Mouse (Mus musculus) stomach, embryonic 15.5 days (tissue): ENCODE measurements around the gene Tff1. TPM values are rescaled to one million over a fixed set of nuclear protein-coding genes. Genes with fewer than 3 reads are reported as not detected.

Source experiments
- ATAC-seq: fragments of 200-750 bp; cut with Nextera tagmentation; 2 replicates; pipeline ENCODE4 v1.8.0; 2017; ENCODE audit warnings: low read depth, moderate number of reproducible peaks, moderate TSS enrichment; ENCODE audit not compliant: insufficient read depth, low FRiP score
- H3K27ac ChIP-seq: fragments of 300-500 bp; sonication (generic); 2 replicates; pipeline ENCODE4 v1.5.1; 2015; ENCODE audit warnings: mild to moderate bottlenecking, inconsistent platforms
- H3K27me3 ChIP-seq: fragments of 300-500 bp; sonication (generic); replicated peaks from 2 replicates; pipeline ENCODE4 v1.6.1; 2015; ENCODE audit warnings: inconsistent platforms
- H3K36me3 ChIP-seq: fragments of 300-500 bp; sonication (generic); 2 replicates; pipeline ENCODE4 v1.6.1; 2015; ENCODE audit warnings: inconsistent platforms
- H3K4me1 ChIP-seq: fragments of 300-500 bp; sonication (generic); 2 replicates; pipeline ENCODE4 v1.6.1; 2015; ENCODE audit warnings: inconsistent platforms
- H3K4me2 ChIP-seq: fragments of 300-500 bp; sonication (generic); 2 replicates; pipeline ENCODE4 v1.6.1; 2015; ENCODE audit warnings: mild to moderate bottlenecking, inconsistent platforms
- H3K4me3 ChIP-seq: fragments of 300-500 bp; sonication (generic); replicated peaks from 2 replicates; pipeline ENCODE4 v1.5.1; 2015; ENCODE audit warnings: inconsistent platforms
- H3K9ac ChIP-seq: fragments of 300-500 bp; sonication (generic); 2 replicates; pipeline ENCODE4 v1.6.1; 2015; ENCODE audit warnings: inconsistent platforms
- H3K9me3 ChIP-seq: fragments of 300-500 bp; sonication (generic); 2 replicates; pipeline ENCODE4 v1.6.1; 2016; ENCODE audit warnings: inconsistent platforms
- WGBS: fragments of 180-500 bp; shearing (Covaris S2); methylation state at CpG from one replicate; pipeline ENCODE4 v1.1.7; 2015; 5-methylcytosine and 5-hydroxymethylcytosine counted together
- polyA plus RNA-seq: library from polyadenylated mRNA; unstranded; fragments of >200 nt; fragmentation: Nextera tagmentation; extraction: Ambion mirVana; gene quantifications from 2 replicates; pipeline ENCODE4 v1.2.1, GENCODE M21; 2015

Tff1 gene
- polyA plus RNA-seq, 1 experiment from 2014 or later = 131 TPM

DNA sequence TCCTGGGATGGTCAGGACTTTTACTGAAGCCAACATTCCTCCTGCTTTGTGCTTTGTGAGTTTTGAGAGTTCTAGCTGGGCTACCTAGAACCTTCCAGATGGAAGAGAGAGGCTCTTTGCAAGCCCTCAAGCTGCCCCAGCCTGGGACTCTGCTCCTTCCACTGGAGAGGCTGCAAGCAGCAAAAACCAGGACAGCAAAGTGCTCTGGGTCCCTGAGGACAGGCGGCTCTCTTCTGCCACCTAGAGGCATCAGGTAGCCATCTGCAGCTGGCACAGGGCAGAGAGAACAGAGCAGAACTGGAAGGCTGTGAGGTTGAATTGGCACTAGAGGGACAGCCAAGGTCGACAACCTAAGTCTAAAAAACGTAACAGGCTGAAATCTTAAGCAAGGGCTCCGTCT, 22.3 kb upstream of the Tff1 start:
- Histone ChIP-seq H3K27me3 (no peaks in the 10 kb centered on the region), H3K9me3 (no peaks in the 10 kb centered on the region), H3K4me3 (no peak overlapping the region), H3K9ac (no peak overlapping the region), H3K27ac (no peak overlapping the region), H3K4me2 (no peak overlapping the region), H3K36me3 (no peaks in the 10 kb centered on the region), H3K4me1 (no peaks in the 10 kb centered on the region)
- ATAC-seq = no peak
- 21% methylated on average over 4 of the region's 4 CpGs for WGBS

DNA sequence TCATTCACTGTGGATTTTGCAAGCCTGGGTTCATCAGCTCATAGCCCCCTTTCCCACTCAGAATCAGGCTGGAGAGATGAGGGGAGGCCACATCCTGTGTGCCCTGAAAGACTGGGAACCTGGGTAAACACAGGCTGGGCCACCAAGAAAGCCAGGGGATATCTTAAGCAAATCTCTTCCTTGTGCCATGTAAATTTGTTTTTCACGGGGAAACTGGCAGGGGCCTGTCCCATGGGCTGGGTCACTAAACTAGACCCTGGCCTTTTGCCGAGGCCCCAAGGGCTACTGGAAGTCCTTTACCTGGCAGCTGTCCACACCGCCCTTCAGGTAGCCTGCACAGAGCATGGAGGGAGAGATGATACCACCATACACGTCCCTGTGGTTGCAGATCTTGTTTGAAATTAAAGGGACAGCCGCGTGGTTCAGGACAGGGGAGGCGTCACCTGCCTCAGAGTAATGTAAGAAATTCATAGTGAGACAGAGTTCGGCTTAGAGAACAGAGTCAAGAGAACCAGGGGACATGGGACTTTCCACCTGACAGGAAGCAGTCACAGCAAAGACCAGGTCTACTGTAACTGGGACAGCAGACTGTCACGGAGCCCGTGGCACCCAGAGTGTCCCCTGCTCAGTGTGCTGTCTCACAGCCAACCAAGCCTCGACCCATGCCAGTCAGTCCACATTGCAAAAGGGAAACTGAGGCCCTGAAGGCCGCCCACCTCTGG, 19.4 kb upstream of the Tff1 start:
- Histone ChIP-seq H3K4me3 (no peak overlapping the region), H3K9me3 (no peaks in the 10 kb centered on the region), H3K27me3 (no peaks in the 10 kb centered on the region), H3K9ac (no peak overlapping the region), H3K27ac (peak overlapping the region; percentile 86), H3K36me3 (no peaks in the 10 kb centered on the region), H3K4me1 (no peaks in the 10 kb centered on the region), H3K4me2 (no peak overlapping the region)
- ATAC-seq = peak; percentile 64
- 70% methylated on average over 12 of the region's 12 CpGs for WGBS

DNA sequence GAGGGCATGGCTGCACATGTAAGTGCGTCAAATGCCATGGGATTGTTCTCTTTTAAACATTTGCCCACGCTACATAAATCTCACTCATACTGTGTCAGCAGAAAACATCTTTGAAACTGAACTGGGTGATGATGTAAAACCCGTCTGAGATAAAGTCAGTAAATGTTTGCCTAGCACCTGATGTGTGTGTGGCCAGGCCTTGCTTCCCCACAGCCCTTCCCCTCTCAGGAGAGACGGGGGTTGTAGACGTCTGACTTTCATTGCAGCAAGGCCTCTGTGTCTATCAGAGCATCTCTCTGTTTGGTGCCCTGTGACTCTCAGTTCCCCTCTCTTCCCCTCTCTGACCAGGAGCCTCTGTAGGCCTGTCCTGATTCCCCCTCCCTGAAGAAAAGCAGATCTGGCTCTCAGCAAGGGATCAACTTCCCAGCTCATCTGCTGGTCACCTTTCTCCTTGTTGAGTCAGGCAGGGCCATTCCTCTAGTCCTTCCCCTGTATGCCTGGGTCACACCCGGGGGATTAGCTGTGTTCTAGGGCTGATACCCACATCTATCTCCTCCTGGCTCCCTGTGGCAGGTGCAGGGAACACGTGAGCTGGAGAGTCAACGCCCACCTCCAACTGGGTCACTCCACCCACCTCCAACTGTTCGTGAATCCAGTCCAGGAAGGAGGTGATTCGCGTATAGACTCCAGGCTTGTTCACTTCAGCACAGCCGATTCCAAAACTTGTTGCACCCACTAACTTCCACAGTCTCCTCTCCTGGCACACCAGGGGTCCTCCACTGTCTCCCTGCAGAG, 18.3 kb upstream of the Tff1 start:
- no peaks in the 10 kb centered on the region for H3K36me3 ChIP-seq
- no peak overlapping the region for H3K4me2 ChIP-seq
- H3K9ac ChIP-seq = no peak overlapping the region
- ATAC-seq = peak; percentile 83
- no peaks in the 10 kb centered on the region for H3K9me3 ChIP-seq
- H3K4me1 ChIP-seq = no peaks in the 10 kb centered on the region
- WGBS = 48% methylated on average over 12 of the region's 12 CpGs
- H3K27ac ChIP-seq = peak overlapping the region; percentile 86
- H3K27me3 ChIP-seq = no peaks in the 10 kb centered on the region
- H3K4me3 ChIP-seq = no peak overlapping the region

DNA sequence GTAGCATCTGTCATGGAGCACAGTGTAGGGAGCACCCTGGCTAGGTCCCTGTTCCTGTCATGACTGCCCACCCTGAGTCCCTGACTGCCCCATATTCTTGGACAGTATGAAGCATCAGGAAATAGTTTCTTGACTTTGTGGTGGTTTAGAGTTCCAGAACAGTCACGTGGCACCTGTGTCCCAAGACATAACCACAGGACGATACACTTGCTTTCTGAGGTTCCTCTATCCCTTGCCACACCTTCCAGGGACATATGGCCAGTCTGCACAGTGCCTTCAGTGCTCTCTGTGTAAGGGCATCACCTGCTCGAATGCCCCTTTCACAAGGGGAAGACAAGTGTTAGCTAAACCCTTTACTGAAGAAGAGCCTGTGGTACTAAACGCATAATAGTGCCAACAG, 16.4 kb upstream of the Tff1 start:
- WGBS = 86% methylated on average over 4 of the region's 4 CpGs
- H3K4me1 ChIP-seq = no peaks in the 10 kb centered on the region

DNA sequence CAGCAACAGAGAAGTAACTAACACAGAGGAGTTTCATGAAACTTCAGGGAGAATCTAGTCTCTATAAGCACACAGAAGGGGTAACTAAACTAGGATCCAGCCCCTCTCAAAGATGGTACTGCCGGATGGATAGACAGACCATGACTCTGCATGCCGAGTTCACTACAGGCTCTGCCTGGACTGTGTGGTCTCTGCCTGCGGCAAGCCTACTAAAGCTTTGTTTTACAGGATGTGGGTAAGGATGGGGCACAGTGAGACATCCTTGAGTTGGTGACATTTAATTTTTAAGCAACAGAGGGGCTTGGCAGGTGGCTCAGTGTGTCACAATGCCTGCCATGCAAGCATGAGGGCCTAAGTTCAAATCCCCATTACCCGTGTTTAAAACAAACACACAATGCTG, 11.2 kb upstream of the Tff1 start:
- WGBS = 87% methylated on average over 4 of the region's 4 CpGs
- Histone ChIP-seq H3K9ac (no peak overlapping the region), H3K4me1 (no peaks in the 10 kb centered on the region), H3K4me2 (no peak overlapping the region), H3K4me3 (no peak overlapping the region), H3K9me3 (no peaks in the 10 kb centered on the region), H3K27me3 (no peaks in the 10 kb centered on the region), H3K27ac (no peak overlapping the region), H3K36me3 (no peaks in the 10 kb centered on the region)
- no peak for ATAC-seq

More for the DNA sequence above, 16.4 kb upstream of the Tff1 start:
- no peak for ATAC-seq
- Histone ChIP-seq H3K9ac (no peak overlapping the region), H3K27ac (no peak overlapping the region), H3K27me3 (no peaks in the 10 kb centered on the region), H3K4me2 (no peak overlapping the region), H3K9me3 (no peaks in the 10 kb centered on the region), H3K36me3 (no peaks in the 10 kb centered on the region), H3K4me3 (no peak overlapping the region)

DNA sequence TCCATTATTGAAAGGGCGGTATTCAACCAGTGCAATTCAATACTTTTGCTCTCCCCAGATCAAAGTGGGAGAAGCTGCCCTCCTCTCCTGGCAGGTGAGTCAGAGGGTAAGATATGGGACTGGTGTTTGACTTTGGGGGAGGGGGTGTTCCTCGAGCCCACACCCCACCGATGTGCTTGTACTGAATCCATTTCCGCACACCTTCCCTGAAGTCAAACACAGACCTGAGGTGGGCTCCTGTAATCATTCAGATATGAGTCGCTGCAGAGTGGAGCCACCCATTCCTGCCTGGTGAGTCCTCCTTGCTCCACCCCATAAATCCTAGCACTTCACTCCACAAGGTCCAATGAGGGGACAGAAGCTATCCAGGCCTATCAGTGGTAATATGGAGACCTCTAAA, 4.7 kb upstream of the Tff1 start:
- Histone ChIP-seq H3K4me3 (no peak overlapping the region), H3K27ac (peak overlapping the region; percentile 72)

DNA sequence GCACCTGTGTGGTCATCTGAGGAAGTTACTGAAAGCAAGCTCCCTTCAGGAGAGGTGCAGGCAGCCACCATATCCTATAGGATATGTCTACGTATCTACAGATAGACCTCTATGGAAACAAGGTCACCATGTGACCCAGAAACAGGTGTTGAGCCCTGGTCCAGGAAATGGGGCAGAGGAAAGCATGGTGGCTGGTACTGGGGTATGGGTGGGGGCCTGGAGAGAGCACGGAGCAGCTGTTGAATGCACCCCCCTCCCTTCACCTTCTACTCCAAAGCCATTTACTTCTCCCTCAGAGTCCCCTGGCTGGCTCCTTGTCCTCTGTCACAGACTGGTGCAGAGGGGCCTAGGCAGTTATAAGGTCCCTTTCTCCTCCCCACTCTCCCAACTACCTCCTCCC, 1.3 kb downstream of the Tff1 start:
- 73% methylated on average over 2 of the region's 2 CpGs for WGBS
- H3K4me2 ChIP-seq = no peak overlapping the region
- H3K9ac ChIP-seq = no peak overlapping the region
- H3K36me3 ChIP-seq = no peaks in the 10 kb centered on the region
- H3K9me3 ChIP-seq = no peaks in the 10 kb centered on the region
- no peaks in the 10 kb centered on the region for H3K4me1 ChIP-seq
- no peak overlapping the region; the same call in 1 of the 2 replicates for H3K4me3 ChIP-seq
- no peaks in the 10 kb centered on the region for H3K27me3 ChIP-seq
- ATAC-seq = no peak
- H3K27ac ChIP-seq = no peak overlapping the region

More for the DNA sequence above, 4.7 kb upstream of the Tff1 start:
- peak; percentile 90 for ATAC-seq
- Histone ChIP-seq H3K36me3 (no peaks in the 10 kb centered on the region), H3K27me3 (no peaks in the 10 kb centered on the region), H3K4me1 (0 out of 2 replicates have a peak, but pooled peaks cover 4% of the 10 kb centered on the region), H3K9ac (no peak overlapping the region), H3K9me3 (no peaks in the 10 kb centered on the region), H3K4me2 (no peak overlapping the region)
- WGBS = 58% methylated on average over 5 of the region's 5 CpGs

DNA sequence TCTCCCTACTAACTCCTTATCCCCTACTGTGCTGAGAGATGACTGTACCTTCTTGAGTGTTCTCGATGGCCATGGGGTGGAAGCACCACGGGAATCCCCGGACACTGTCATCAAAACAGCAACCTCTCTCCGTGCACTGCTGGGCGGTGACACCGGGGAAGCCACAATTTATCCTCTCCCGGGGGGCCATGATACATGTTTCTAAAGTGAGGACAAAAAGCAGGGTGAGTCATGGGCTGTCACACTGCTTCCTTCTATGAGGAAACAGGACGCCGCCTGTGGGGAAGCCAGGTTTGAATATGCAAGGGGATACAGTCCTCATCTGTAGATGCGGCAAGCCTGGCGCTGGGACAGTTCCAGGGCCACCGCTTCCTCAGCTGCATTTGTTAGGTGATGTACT, 2.5 kb downstream of the Tff1 start:
- Histone ChIP-seq H3K27me3 (no peaks in the 10 kb centered on the region), H3K27ac (no peak overlapping the region)
- ATAC-seq = no peak

DNA sequence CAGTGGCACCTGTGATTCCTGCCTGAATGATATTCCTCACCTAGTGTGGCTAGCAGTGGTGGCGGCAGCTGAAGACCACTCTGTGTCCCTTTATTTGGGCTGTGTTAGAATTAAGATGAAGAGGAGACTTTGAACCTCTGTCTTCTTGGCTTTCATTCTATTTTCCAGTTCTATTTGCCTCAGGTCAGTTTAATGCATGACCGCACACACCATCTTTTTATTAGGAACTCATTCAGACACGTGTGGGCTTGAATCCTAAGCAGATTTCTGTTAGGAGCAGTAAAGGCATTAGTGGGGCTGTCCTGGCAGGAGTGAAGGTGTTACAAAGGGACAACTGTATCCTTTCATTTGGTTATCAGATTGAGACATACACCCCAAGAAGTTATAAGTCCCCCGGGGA, 4.8 kb downstream of the Tff1 start:
- WGBS = 80% methylated on average over 4 of the region's 4 CpGs
- Histone ChIP-seq H3K4me1 (no peaks in the 10 kb centered on the region), H3K27ac (no peak overlapping the region), H3K36me3 (no peaks in the 10 kb centered on the region), H3K4me3 (no peak overlapping the region), H3K4me2 (no peak overlapping the region), H3K9ac (no peak overlapping the region), H3K9me3 (no peaks in the 10 kb centered on the region), H3K27me3 (no peaks in the 10 kb centered on the region)
- no peak for ATAC-seq

More for the DNA sequence above, 2.5 kb downstream of the Tff1 start:
- 80% methylated on average over 12 of the region's 12 CpGs for WGBS
- Histone ChIP-seq H3K9me3 (no peaks in the 10 kb centered on the region), H3K36me3 (no peaks in the 10 kb centered on the region), H3K4me3 (no peak overlapping the region), H3K9ac (no peak overlapping the region), H3K4me1 (no peaks in the 10 kb centered on the region), H3K4me2 (no peak overlapping the region)

DNA sequence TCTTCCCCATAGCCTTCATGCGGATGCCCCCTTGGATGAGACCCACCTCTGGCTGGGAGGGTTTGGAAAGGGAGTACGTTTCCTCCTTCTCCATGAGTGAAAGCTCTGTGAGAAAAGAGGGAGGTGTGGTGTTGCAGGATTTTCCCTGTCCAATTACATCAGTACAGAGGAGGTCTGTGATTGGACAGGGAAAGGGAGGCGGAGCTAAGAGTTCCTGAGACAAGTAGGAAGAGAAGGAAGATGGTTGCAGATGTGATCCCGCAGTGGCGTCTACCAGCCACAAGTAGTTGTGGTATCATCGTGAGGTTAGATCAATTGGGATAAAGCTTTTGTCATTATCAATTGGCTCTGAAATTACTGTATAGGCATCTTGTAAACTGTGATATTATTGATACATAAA, 7.2 kb downstream of the Tff1 start:
- H3K4me3 ChIP-seq = no peak overlapping the region
- H3K4me2 ChIP-seq = no peak overlapping the region
- no peaks in the 10 kb centered on the region for H3K36me3 ChIP-seq
- no peak for ATAC-seq
- H3K27ac ChIP-seq = no peak overlapping the region
- H3K27me3 ChIP-seq = no peaks in the 10 kb centered on the region
- H3K9me3 ChIP-seq = no peaks in the 10 kb centered on the region
- no peaks in the 10 kb centered on the region for H3K4me1 ChIP-seq
- 73% methylated on average over 6 of the region's 6 CpGs for WGBS
- H3K9ac ChIP-seq = no peak overlapping the region

DNA sequence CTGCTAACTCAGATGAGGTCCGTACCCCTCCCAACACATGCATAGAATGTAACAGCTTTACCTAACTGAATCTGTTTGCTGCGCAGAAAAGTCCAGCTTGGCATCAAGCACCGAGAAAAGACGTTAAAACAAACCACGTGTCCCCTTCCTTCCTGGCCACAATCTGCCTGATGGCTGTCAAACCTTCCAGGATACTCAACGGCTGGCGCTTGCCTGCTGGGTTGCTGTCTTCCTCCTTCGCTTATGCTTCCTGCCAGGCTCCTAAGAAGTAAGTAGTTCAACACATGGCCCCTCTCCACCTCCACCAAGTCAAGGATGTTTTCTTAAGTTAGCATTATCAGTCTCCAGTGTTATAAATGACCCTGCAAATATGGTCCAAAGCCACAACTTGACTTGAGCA, 11.3 kb downstream of the Tff1 start:
- H3K36me3 ChIP-seq = no peaks in the 10 kb centered on the region
- no peaks in the 10 kb centered on the region for H3K27me3 ChIP-seq
- 50% methylated on average over 8 of the region's 8 CpGs for WGBS
- no peaks in the 10 kb centered on the region for H3K4me1 ChIP-seq
- ATAC-seq = no peak
- no peak overlapping the region for H3K4me2 ChIP-seq
- H3K27ac ChIP-seq = no peak overlapping the region
- no peak overlapping the region for H3K4me3 ChIP-seq
- H3K9me3 ChIP-seq = no peaks in the 10 kb centered on the region
- H3K9ac ChIP-seq = no peak overlapping the region

DNA sequence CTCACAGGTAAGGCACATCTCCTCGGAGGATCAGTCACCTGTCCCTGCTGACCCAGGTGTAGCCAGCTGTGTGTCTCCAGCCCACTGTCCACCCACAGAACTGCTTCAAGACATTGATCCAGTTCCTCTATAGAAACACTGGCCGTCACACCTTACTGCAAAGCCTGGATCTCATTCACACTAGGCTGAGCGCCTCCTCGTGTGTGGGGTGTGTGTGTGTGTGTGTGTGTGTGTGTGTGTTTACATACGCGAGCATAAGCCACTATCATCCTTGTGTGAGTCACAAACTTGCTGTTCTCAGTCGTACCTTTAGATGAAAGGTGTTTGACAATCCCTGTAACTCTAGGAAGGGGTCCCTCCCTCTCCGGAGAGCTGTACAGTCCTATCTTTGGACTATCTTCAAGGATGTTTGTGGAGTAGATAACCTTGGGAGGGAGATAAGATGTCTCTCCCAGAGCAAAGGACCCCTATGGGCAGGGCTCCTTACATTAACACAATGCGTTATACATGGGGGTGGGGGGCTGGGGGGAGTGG, 12.0 kb downstream of the Tff1 start:
- Histone ChIP-seq H3K27ac (0 out of 2 replicates have a peak overlapping the region, but pooled peaks have one; percentile 11), H3K4me3 (no peak overlapping the region), H3K4me1 (no peaks in the 10 kb centered on the region), H3K9ac (no peak overlapping the region), H3K9me3 (no peaks in the 10 kb centered on the region), H3K27me3 (no peaks in the 10 kb centered on the region), H3K4me2 (no peak overlapping the region), H3K36me3 (no peaks in the 10 kb centered on the region)
- 63% methylated on average over 9 of the region's 9 CpGs for WGBS
- peak; percentile 63 for ATAC-seq
